Mouse (Mus musculus): ENCODE results near the gene Kcnb1.
"Not testable (repeated sequence)": the region's sequence is repeated elsewhere in the genome, so short reads cannot be mapped to it uniquely, and the experiment has no call there.

The Kcnb1 gene

GRCm38 (mm10) chr2:167204686-167205085, 14.7 kb upstream of the Kcnb1 start:
- DNase-seq (ENCODE audit: low spot score in 2 of 2), result not testable (repeated sequence)

GRCm38 (mm10) chr2:167203505-167204166, 13.7 kb upstream of the Kcnb1 start:
- no peak for DNase-seq (ENCODE audit: low spot score in 2 of 2)

- peak; percentile 82 to 86 for DNase-seq (ENCODE audit: low spot score in 2 of 2)
Observed at GRCm38 (mm10) chr2:167201463-167202291, 11.7 kb upstream of the Kcnb1 start.

- DNase-seq (ENCODE audit: low spot score in 2 of 2), result no peak
Observed at GRCm38 (mm10) chr2:167198660-167199427, 8.9 kb upstream of the Kcnb1 start.

- no peak for DNase-seq (ENCODE audit: low spot score in 2 of 2)
Observed at GRCm38 (mm10) chr2:167193361-167193760, 3.4 kb upstream of the Kcnb1 start.

GRCm38 (mm10) chr2:167189291-167190075, 472 bp downstream of the Kcnb1 start:
- no peak for DNase-seq (ENCODE audit: low spot score in 2 of 2)

- DNase-seq (ENCODE audit: low spot score in 2 of 2), result no peak
Observed at GRCm38 (mm10) chr2:167188315-167189207, 1.4 kb downstream of the Kcnb1 start.

- DNase-seq (ENCODE audit: low spot score in 2 of 2), result no peak
Observed at GRCm38 (mm10) chr2:167187119-167187518, 2.8 kb downstream of the Kcnb1 start.

- no peak for DNase-seq (ENCODE audit: low spot score in 2 of 2)
Observed at GRCm38 (mm10) chr2:167186544-167186943, 3.4 kb downstream of the Kcnb1 start.

GRCm38 (mm10) chr2:167186003-167186402, 4.0 kb downstream of the Kcnb1 start:
- DNase-seq (ENCODE audit: low spot score in 2 of 2), result no peak

GRCm38 (mm10) chr2:167185432-167185831, 4.5 kb downstream of the Kcnb1 start:
- DNase-seq (ENCODE audit: low spot score in 2 of 2), result no peak

GRCm38 (mm10) chr2:167181662-167182389, 8.1 kb downstream of the Kcnb1 start:
- DNase-seq (ENCODE audit: low spot score in 2 of 2), result no peak

GRCm38 (mm10) chr2:167181096-167181495, 8.9 kb downstream of the Kcnb1 start:
- DNase-seq (ENCODE audit: low spot score in 2 of 2), result no peak

- no peak for DNase-seq (ENCODE audit: low spot score in 2 of 2)
Observed at GRCm38 (mm10) chr2:167179301-167179700, 10.7 kb downstream of the Kcnb1 start.

- DNase-seq (ENCODE audit: low spot score in 2 of 2), result no peak
Observed at GRCm38 (mm10) chr2:167177231-167177641, 12.7 kb downstream of the Kcnb1 start.

- DNase-seq (ENCODE audit: low spot score in 2 of 2), result no peak
Observed at GRCm38 (mm10) chr2:167175284-167175683, 14.7 kb downstream of the Kcnb1 start.

- no peak for DNase-seq (ENCODE audit: low spot score in 2 of 2)
Observed at GRCm38 (mm10) chr2:167173051-167173875, 16.7 kb downstream of the Kcnb1 start.

GRCm38 (mm10) chr2:167167515-167168212, 22.3 kb downstream of the Kcnb1 start:
- DNase-seq (ENCODE audit: low spot score in 2 of 2), result no peak
